Mouse (Mus musculus) B cell, adult 67 days (primary cell): ENCODE results near the gene Dgkh. TPM values are rescaled to one million over a fixed set of nuclear protein-coding genes. Genes with fewer than 3 reads are reported as not detected.

Experiments used
- total RNA-seq, 2 experiments: library from RNA; stranded (reverse); gene quantifications; 4 replicates each; pipeline ENCODE4 v1.2.4; 2023

Gene Dgkh
- total RNA-seq = 1 to 10 TPM; 1.9 to 2.0 TPM

DNA sequence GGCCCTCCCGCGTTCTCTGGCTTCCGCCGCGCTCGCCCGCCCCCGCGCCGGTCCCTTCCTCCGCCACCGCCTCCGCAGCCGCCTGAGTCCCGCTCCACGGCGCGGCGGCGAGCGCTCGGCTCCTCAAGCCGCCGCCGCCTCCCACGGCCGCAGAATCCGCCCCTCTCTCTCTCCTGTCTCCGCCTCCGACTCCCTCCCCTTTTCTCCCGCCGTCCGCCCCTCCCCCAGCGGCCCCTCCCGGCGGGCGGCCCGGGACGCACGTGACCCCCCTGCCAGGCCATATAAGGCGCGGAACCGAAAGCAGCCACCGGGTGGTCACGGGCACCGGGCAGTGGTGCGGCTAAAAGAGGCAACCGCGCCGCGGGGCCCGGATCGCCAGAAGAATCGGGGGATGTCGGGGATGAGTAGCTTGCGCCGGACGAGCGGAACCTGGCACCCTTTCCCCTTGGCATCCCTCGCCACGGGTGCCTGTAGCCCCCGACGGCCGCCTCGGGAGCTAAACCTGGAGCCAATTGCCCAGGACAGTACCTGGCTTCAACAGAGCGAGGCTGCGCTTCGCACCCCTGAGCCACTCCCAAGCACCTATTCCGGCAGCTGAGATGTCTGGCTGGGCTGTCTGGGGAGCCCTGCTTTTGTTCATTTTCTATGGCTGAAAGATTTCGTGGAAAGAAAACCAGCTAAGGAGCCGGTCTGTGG is at the start of gene Dgkh:
Dgkh (minus strand) TSS at position 160 of the 696 bp plus-strand sequence.

DNA sequence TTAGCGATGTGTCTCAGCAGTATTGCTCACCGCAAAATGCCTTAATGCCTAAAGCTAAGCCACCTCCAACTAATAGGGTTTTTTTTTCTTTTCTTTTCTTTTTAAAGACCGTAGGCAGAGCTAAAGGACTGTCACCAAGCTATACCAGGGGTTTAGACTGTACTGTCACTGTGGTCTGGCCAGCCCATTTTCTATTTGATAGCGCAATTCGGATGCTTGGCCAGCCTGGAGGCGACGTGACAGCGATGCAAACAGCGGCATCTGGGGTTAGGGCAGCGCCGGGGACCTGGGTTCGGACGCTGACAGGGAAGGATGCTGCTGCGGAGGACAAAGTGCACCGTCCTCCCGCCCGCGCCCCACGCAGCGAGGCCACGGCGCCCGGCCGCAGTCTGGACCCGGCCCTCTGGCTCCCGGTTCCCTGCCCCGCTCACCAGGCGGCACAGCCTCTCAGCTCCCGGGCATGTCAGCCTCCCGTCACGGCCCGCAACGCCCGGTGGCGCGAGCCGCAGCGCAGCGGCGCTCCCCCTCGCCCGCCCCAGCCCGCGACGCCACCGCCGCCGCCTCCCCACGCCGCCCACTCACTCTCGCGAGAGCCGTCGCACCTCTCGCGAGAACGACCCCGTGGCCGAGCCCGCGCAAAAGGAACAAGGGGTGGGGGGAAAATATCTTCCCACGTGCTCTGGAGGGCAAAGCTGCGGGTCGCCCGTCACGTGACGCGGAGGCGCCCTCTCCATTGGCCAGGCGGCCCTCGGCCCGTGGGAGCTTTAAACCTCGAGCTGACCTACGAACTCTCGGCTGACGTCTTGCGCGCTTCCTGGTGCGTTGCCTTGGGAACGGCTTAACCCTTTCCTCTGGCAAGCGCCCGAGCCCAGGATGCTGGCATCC is 196.1 kb downstream of the Dgkh start, which contains the start of gene Akap11:
Akap11 (minus strand) TSS at position 528 of the 885 bp plus-strand sequence.

Other genes with a start within 250 kb of the Dgkh start
- gene Akap11, start 196.0 kb downstream of the Dgkh start, total RNA-seq = 10 to 100 TPM; 41.6 to 41.9 TPM
- gene Vwa8, start 116.3 kb upstream of the Dgkh start, total RNA-seq = 10 to 100 TPM; 14.9 to 17.8 TPM